Mouse (Mus musculus): ENCODE results near the gene Lpcat2.

DNA sequence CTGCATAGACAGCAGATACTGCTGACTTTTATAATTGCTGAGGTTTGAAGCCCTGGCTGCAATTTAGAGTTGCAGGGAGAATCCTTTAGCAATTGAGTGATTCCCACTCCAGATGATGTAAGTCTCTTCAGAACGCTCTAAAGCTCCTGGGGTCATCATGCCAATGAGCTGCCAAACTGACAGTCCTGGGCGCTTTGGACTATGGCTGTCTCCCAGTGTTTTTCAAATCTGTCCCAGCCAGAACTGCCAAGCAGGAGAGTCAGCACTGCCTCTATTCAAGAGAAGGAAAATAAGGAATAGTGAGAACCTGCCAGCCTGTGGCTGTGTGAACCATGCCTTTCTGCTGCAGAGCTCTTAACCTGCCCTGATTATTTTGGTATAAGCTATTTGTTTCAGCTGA, 47.8 kb downstream of the Lpcat2 start:
- TF ChIP-seq CTCF (IDR thresholded peaks at IDR 0.05; ENCODE audit: control insufficient read depth, insufficient read depth, low read length) (no peak), POLR2A (IDR thresholded peaks at IDR 0.05; ENCODE audit: borderline replicate concordance, control insufficient read depth, low read depth, low read length) (no peak)
